Mouse (Mus musculus) cortical plate, adult 2 months (tissue): Measurements from ENCODE around the gene Timp3.

Source experiments
- CTCF ChIP-seq: fragments of 200-500 bp; IDR thresholded peaks from 2 replicates; pipeline ENCODE4 v1.5.1; 2011; ENCODE audit warnings: mild to moderate bottlenecking, control low read depth, low read length; ENCODE audit not compliant: insufficient read depth; ENCODE audit errors: extremely low read depth
- POLR2A ChIP-seq: fragments of 200-500 bp; IDR thresholded peaks from 2 replicates; pipeline ENCODE4 v1.6.1; 2011; ENCODE audit warnings: mild to moderate bottlenecking, low read length, control low read depth; ENCODE audit not compliant: insufficient read depth; ENCODE audit errors: extremely low read depth

DNA sequence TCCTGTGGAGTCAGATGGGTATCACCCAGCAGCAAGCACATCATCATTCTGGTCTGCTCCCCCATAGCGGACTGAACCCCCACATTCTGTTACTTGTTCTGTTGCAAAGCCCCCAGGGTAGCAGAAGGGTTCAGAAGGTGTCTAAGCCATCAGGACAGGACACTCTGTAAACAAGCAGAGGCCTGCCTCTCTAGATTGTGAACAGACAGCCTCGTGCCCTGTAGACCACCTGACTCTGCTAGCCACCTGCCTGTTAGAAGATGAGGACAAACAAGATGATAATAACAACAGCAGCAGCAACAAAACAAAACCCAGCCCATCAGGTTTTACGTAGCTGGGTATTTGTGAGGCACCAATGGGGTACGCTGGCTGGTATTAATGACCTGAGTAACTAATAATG is 42.0 kb downstream of the Timp3 start:
- TF ChIP-seq POLR2A = no peak
- TF ChIP-seq CTCF = no peak
